Mouse (Mus musculus): ENCODE results near the gene Naa30.

DNA sequence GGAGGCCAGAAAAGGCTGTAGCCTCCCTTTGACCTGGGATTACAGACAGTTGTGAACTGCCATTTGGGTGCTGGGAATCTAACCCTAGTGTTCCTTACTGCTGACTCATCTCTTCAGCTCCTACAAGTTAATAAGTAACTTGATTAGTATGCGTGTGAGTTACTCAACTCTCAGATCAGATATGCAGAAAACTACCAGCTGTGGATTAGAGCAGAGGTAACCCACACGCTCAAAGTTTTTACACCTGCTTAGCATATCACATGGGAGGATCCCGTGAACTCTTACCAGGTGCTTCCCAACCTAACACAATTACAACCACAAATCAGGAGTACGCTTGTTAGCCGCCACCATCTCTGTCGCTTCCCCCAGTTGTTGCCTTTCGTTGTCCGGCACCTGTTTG lies 740 bp upstream of the Naa30 start:
- TF ChIP-seq CTCF (IDR thresholded peaks at IDR 0.05; ENCODE audit: control insufficient read depth, insufficient read depth, low read length): no peak
- TF ChIP-seq POLR2A (IDR thresholded peaks at IDR 0.05; ENCODE audit: borderline replicate concordance, control insufficient read depth, low read depth, low read length): no peak
